Mouse (Mus musculus): Measurements from ENCODE around the gene Trpm1. TPM values are rescaled to one million over a fixed set of nuclear protein-coding genes. Genes with fewer than 3 reads are reported as not detected.

Gene Trpm1
- polyA plus RNA-seq, 1 experiment from 2014 or later: 0.15 TPM

GRCm38 (mm10) chr7:64156918-64157690 is 3.5 kb downstream of the Trpm1 start:
- Histone ChIP-seq H3K4me1 (peaks cover 26% of the 10 kb centered on the region), H3K27ac (replicated peaks) (no peak overlapping the region), H3K36me3 (no peaks in the 10 kb centered on the region), H3K9me3 (no peaks in the 10 kb centered on the region), H3K27me3 (no peaks in the 10 kb centered on the region), H3K9ac (replicated peaks) (no peak overlapping the region), H3K4me2 (replicated peaks) (no peak overlapping the region), H3K4me3 (no peak overlapping the region)
- 61% methylated on average over 7 of the region's 7 CpGs for WGBS
- ATAC-seq (replicated peaks): no peak

- 59% methylated on average over 12 of the region's 12 CpGs for WGBS
- no peak overlapping the region for H3K27ac ChIP-seq (replicated peaks)
- no peak for ATAC-seq (replicated peaks)
These were observed 4.8 kb downstream of the Trpm1 start for GRCm38 (mm10) chr7:64158281-64159055.

GRCm38 (mm10) chr7:64159056-64159542 is 5.5 kb downstream of the Trpm1 start:
- Histone ChIP-seq H3K4me3 (no peak overlapping the region), H3K9me3 (no peaks in the 10 kb centered on the region), H3K27me3 (no peaks in the 10 kb centered on the region), H3K9ac (replicated peaks) (no peak overlapping the region), H3K36me3 (no peaks in the 10 kb centered on the region), H3K27ac (replicated peaks) (no peak overlapping the region), H3K4me2 (replicated peaks) (no peak overlapping the region), H3K4me1 (peaks cover 26% of the 10 kb centered on the region)
- no peak for ATAC-seq (replicated peaks)
- WGBS: 50% methylated on average over 5 of the region's 5 CpGs

More at GRCm38 (mm10) chr7:64158281-64159055, 4.8 kb downstream of the Trpm1 start:
- H3K4me2 ChIP-seq (replicated peaks): no peak overlapping the region
- H3K9me3 ChIP-seq: no peaks in the 10 kb centered on the region
- no peak overlapping the region for H3K9ac ChIP-seq (replicated peaks)
- H3K36me3 ChIP-seq: no peaks in the 10 kb centered on the region
- H3K4me3 ChIP-seq: no peak overlapping the region
- no peaks in the 10 kb centered on the region for H3K27me3 ChIP-seq
- peaks cover 26% of the 10 kb centered on the region for H3K4me1 ChIP-seq

- H3K9me3 ChIP-seq: no peaks in the 10 kb centered on the region
- no peaks in the 10 kb centered on the region for H3K27me3 ChIP-seq
- H3K4me2 ChIP-seq (replicated peaks): no peak overlapping the region
- H3K36me3 ChIP-seq: no peaks in the 10 kb centered on the region
- no peak overlapping the region for H3K27ac ChIP-seq (replicated peaks)
- no peak overlapping the region for H3K4me3 ChIP-seq
- no peak overlapping the region for H3K9ac ChIP-seq (replicated peaks)
- ATAC-seq (replicated peaks): no peak
- 60% methylated on average over 7 of the region's 7 CpGs for WGBS
- peaks cover 26% of the 10 kb centered on the region for H3K4me1 ChIP-seq
These were observed 6.3 kb downstream of the Trpm1 start for GRCm38 (mm10) chr7:64159612-64160591.

GRCm38 (mm10) chr7:64160737-64161470 is 7.3 kb downstream of the Trpm1 start:
- no peak for ATAC-seq (replicated peaks)
- WGBS: 75% methylated on average over 10 of the region's 10 CpGs
- no peak overlapping the region for H3K4me2 ChIP-seq (replicated peaks)

GRCm38 (mm10) chr7:64161990-64162389 is 8.4 kb downstream of the Trpm1 start:
- no peak for ATAC-seq (replicated peaks)
- 76% methylated on average over 7 of the region's 7 CpGs for WGBS
- Histone ChIP-seq H3K27ac (replicated peaks) (no peak overlapping the region), H3K27me3 (no peaks in the 10 kb centered on the region), H3K4me3 (no peak overlapping the region), H3K4me2 (replicated peaks) (no peak overlapping the region), H3K9me3 (no peaks in the 10 kb centered on the region), H3K36me3 (no peaks in the 10 kb centered on the region), H3K4me1 (peaks cover 9% of the 10 kb centered on the region; the same call in 1 of the 2 replicates), H3K9ac (replicated peaks) (no peak overlapping the region)

More at GRCm38 (mm10) chr7:64160737-64161470, 7.3 kb downstream of the Trpm1 start:
- H3K4me3 ChIP-seq: no peak overlapping the region
- H3K9me3 ChIP-seq: no peaks in the 10 kb centered on the region
- H3K4me1 ChIP-seq: peaks cover 18% of the 10 kb centered on the region
- no peak overlapping the region for H3K27ac ChIP-seq (replicated peaks)
- no peaks in the 10 kb centered on the region for H3K27me3 ChIP-seq
- H3K9ac ChIP-seq (replicated peaks): no peak overlapping the region
- no peaks in the 10 kb centered on the region for H3K36me3 ChIP-seq

- H3K4me2 ChIP-seq (replicated peaks): no peak overlapping the region
- peaks cover 9% of the 10 kb centered on the region; the same call in 1 of the 2 replicates for H3K4me1 ChIP-seq
- no peak for ATAC-seq (replicated peaks)
- H3K27ac ChIP-seq (replicated peaks): no peak overlapping the region
- no peaks in the 10 kb centered on the region for H3K36me3 ChIP-seq
- 86% methylated on average over 3 of the region's 3 CpGs for WGBS
- no peak overlapping the region for H3K9ac ChIP-seq (replicated peaks)
- no peak overlapping the region for H3K4me3 ChIP-seq
- no peaks in the 10 kb centered on the region for H3K9me3 ChIP-seq
- no peaks in the 10 kb centered on the region for H3K27me3 ChIP-seq
These were observed 9.5 kb downstream of the Trpm1 start for GRCm38 (mm10) chr7:64163086-64163485.

- Histone ChIP-seq H3K4me3 (no peak overlapping the region), H3K4me1 (peaks cover 9% of the 10 kb centered on the region; the same call in 1 of the 2 replicates), H3K9me3 (no peaks in the 10 kb centered on the region), H3K27ac (replicated peaks) (no peak overlapping the region), H3K27me3 (no peaks in the 10 kb centered on the region), H3K9ac (replicated peaks) (no peak overlapping the region), H3K36me3 (no peaks in the 10 kb centered on the region), H3K4me2 (replicated peaks) (no peak overlapping the region)
- 95% methylated on average over 1 of the region's 1 CpGs for WGBS
- ATAC-seq (replicated peaks): no peak
These were observed 10.3 kb downstream of the Trpm1 start for GRCm38 (mm10) chr7:64163890-64164289.

GRCm38 (mm10) chr7:64164997-64165396 is 11.4 kb downstream of the Trpm1 start:
- H3K9ac ChIP-seq (replicated peaks): no peak overlapping the region
- H3K9me3 ChIP-seq: no peaks in the 10 kb centered on the region
- no peak overlapping the region for H3K27ac ChIP-seq (replicated peaks)
- no peaks in the 10 kb centered on the region for H3K36me3 ChIP-seq
- H3K4me3 ChIP-seq: no peak overlapping the region
- WGBS: 61% methylated on average over 3 of the region's 3 CpGs
- no peak overlapping the region for H3K4me2 ChIP-seq (replicated peaks)
- no peaks in the 10 kb centered on the region for H3K4me1 ChIP-seq
- ATAC-seq (replicated peaks): peak; percentile 57
- H3K27me3 ChIP-seq: no peaks in the 10 kb centered on the region

- Histone ChIP-seq H3K27ac (replicated peaks) (no peak overlapping the region), H3K9me3 (no peaks in the 10 kb centered on the region), H3K36me3 (no peaks in the 10 kb centered on the region), H3K27me3 (no peaks in the 10 kb centered on the region), H3K9ac (replicated peaks) (no peak overlapping the region), H3K4me1 (no peaks in the 10 kb centered on the region), H3K4me2 (replicated peaks) (no peak overlapping the region), H3K4me3 (no peak overlapping the region)
- WGBS: 69% methylated on average over 3 of the region's 3 CpGs
- no peak for ATAC-seq (replicated peaks)
These were observed 12.4 kb downstream of the Trpm1 start for GRCm38 (mm10) chr7:64166025-64166424.

GRCm38 (mm10) chr7:64166724-64167123 is 13.1 kb downstream of the Trpm1 start:
- Histone ChIP-seq H3K4me3 (no peak overlapping the region), H3K36me3 (no peaks in the 10 kb centered on the region), H3K4me1 (no peaks in the 10 kb centered on the region), H3K27me3 (no peaks in the 10 kb centered on the region), H3K27ac (replicated peaks) (no peak overlapping the region), H3K4me2 (replicated peaks) (no peak overlapping the region), H3K9ac (replicated peaks) (no peak overlapping the region), H3K9me3 (no peaks in the 10 kb centered on the region)
- no peak for ATAC-seq (replicated peaks)

Data from forebrain, embryonic 15.5 days (tissue).